Mouse (Mus musculus): Measurements from ENCODE around the gene Dab1.
A peak's percentile ranks its signal among the peaks of the same experiment; 100 is the strongest.

Dab1 gene

GRCm38 (mm10) chr4:104283906-104284305, 664.7 kb downstream of the Dab1 start:
- DNase-seq: peak; percentile 3 to 12

- DNase-seq: no peak
These were observed 669.2 kb downstream of the Dab1 start for GRCm38 (mm10) chr4:104288401-104288800.

GRCm38 (mm10) chr4:104301764-104302163, 682.6 kb downstream of the Dab1 start:
- DNase-seq: no peak

- no peak for DNase-seq
These were observed 684.0 kb downstream of the Dab1 start for GRCm38 (mm10) chr4:104302996-104303652.

GRCm38 (mm10) chr4:104307781-104308180, 688.6 kb downstream of the Dab1 start:
- DNase-seq: no peak

GRCm38 (mm10) chr4:104326221-104326620, 707.1 kb downstream of the Dab1 start:
- DNase-seq: no peak

GRCm38 (mm10) chr4:104331896-104332295, 712.7 kb downstream of the Dab1 start:
- DNase-seq: no peak

- no peak for DNase-seq
These were observed 713.2 kb downstream of the Dab1 start for GRCm38 (mm10) chr4:104332399-104332798.

- DNase-seq: no peak
These were observed 718.1 kb downstream of the Dab1 start for GRCm38 (mm10) chr4:104337279-104337678.

GRCm38 (mm10) chr4:104338382-104338781, 719.2 kb downstream of the Dab1 start:
- DNase-seq: no peak

- DNase-seq: no peak
These were observed 742.2 kb downstream of the Dab1 start for GRCm38 (mm10) chr4:104361345-104361744.

GRCm38 (mm10) chr4:104366491-104366890, 747.3 kb downstream of the Dab1 start:
- DNase-seq: no peak

GRCm38 (mm10) chr4:104366894-104367740, 748.0 kb downstream of the Dab1 start:
- DNase-seq: peak in 1 of 2 experiments; percentile 20

GRCm38 (mm10) chr4:104367741-104368411, 748.7 kb downstream of the Dab1 start:
- DNase-seq: no peak

- no peak for DNase-seq
These were observed 749.4 kb downstream of the Dab1 start for GRCm38 (mm10) chr4:104368561-104369021.

GRCm38 (mm10) chr4:104369091-104369490, 749.9 kb downstream of the Dab1 start:
- no peak for DNase-seq

GRCm38 (mm10) chr4:104371136-104371535, 752.0 kb downstream of the Dab1 start:
- DNase-seq: no peak

- DNase-seq: no peak
These were observed 755.0 kb downstream of the Dab1 start for GRCm38 (mm10) chr4:104374191-104374590.

- DNase-seq: no peak
These were observed 765.5 kb downstream of the Dab1 start for GRCm38 (mm10) chr4:104384704-104385103.

GRCm38 (mm10) chr4:104385272-104385671, 766.1 kb downstream of the Dab1 start:
- no peak for DNase-seq

- no peak for DNase-seq
These were observed 776.4 kb downstream of the Dab1 start for GRCm38 (mm10) chr4:104395515-104395914.

GRCm38 (mm10) chr4:104396095-104396494, 776.9 kb downstream of the Dab1 start:
- DNase-seq: no peak

- no peak for DNase-seq
These were observed 780.1 kb downstream of the Dab1 start for GRCm38 (mm10) chr4:104399106-104399730.
